ENCODE assay signal across 7 mouse cellular contexts in genomic region chr4:132474631-132475030, GRCm38 (mm10). TPM values are rescaled to one million over a fixed set of nuclear protein-coding genes. Genes with fewer than 3 reads are reported as not detected.
DNase-seq lines count a peak whose midpoint lies in the region; ATAC-seq and TF ChIP-seq lines count a peak whose summit lies in the region.

No protein-coding gene starts in this region.

- no peaks in the 10 kb centered on the region for H3K9me3 ChIP-seq in intestine, postnatal 0 days (ENCODE audit: control insufficient read depth)
- H3K9me3 ChIP-seq in lung, postnatal 0 days (ENCODE audit: low read length), result no peaks in the 10 kb centered on the region

- DNase-seq in urinary bladder, postnatal 14 days (ENCODE audit: low spot score), result peak; percentile 76
- no peak for DNase-seq in urinary bladder, adult 2 months (ENCODE audit: low spot score)
- DNase-seq in lung, postnatal 0 days (ENCODE audit: low spot score), result peak; percentile 84
- no peak for DNase-seq in thymus, postnatal 14 days
- DNase-seq in gastrocnemius, postnatal 10 days, result no peak
- DNase-seq in cerebellum, adult 11-12 months, result no peak

- no peaks in the 10 kb centered on the region for H3K27me3 ChIP-seq in intestine, postnatal 0 days (replicated peaks; ENCODE audit: control insufficient read depth, insufficient read depth, low read length)
- no peaks in the 10 kb centered on the region for H3K27me3 ChIP-seq in lung, postnatal 0 days (replicated peaks; ENCODE audit: insufficient read depth, low read length)

- WGBS in intestine, postnatal 0 days, result 40% methylated on average over 4 of the region's 4 CpGs
- 58% methylated on average over 4 of the region's 4 CpGs for WGBS in lung, postnatal 0 days

- peak overlapping the region; percentile 21 for H3K27ac ChIP-seq in intestine, postnatal 0 days (ENCODE audit: low read depth, low read length)
- peak overlapping the region; percentile 20; the same call in 1 of the 2 replicates for H3K27ac ChIP-seq in lung, postnatal 0 days (ENCODE audit: low read length)

- peak; percentile 68 for ATAC-seq in intestine, postnatal 0 days
- ATAC-seq in lung, postnatal 0 days, result peak; percentile 81

- no peak overlapping the region for H3K9ac ChIP-seq in intestine, postnatal 0 days (ENCODE audit: low read depth, low read length)
- H3K9ac ChIP-seq in lung, postnatal 0 days (replicated peaks; ENCODE audit: low read depth), result no peak overlapping the region

- no peak overlapping the region for H3K4me3 ChIP-seq in intestine, postnatal 0 days (ENCODE audit: low read depth, low read length)
- H3K4me3 ChIP-seq in lung, postnatal 0 days (ENCODE audit: low read depth, low read length), result no peak overlapping the region

- H3K4me1 ChIP-seq in intestine, postnatal 0 days (replicated peaks; ENCODE audit: control insufficient read depth, insufficient read depth, low read length), result no peaks in the 10 kb centered on the region; the same call in 1 of the 2 replicates
- H3K4me1 ChIP-seq in lung, postnatal 0 days (ENCODE audit: insufficient read depth, low read depth, low read length), result no peaks in the 10 kb centered on the region

- no peak overlapping the region for H3K4me2 ChIP-seq in intestine, postnatal 0 days (replicated peaks; ENCODE audit: low read depth)
- H3K4me2 ChIP-seq in lung, postnatal 0 days (replicated peaks; ENCODE audit: low read depth, low read length), result no peak overlapping the region

- H3K36me3 ChIP-seq in intestine, postnatal 0 days (ENCODE audit: control insufficient read depth, insufficient read depth), result no peaks in the 10 kb centered on the region
- H3K36me3 ChIP-seq in lung, postnatal 0 days (ENCODE audit: insufficient read depth, low read length), result no peaks in the 10 kb centered on the region

- TF ChIP-seq EP300 in lung, postnatal 0 days (IDR thresholded peaks at IDR 0.05), result no peak; the same call in 1 of the 2 replicates

- 0 out of 2 replicates have a peak, but pooled peaks have one; percentile 12 for TF ChIP-seq CTCF in intestine, postnatal 0 days (IDR thresholded peaks at IDR 0.05; ENCODE audit: low read depth)
- no peak for TF ChIP-seq CTCF in lung, postnatal 0 days (IDR thresholded peaks at IDR 0.05)

RNA-seq across cellular contexts. Expression of gene Med18, which starts 10.9 kb away (rescaled TPM):
- polyA plus RNA-seq in urinary bladder, adult 2 months (2012; rRNA removed), result 5.6 and 7.5 TPM in 2 replicates
- 8.8 and 9.5 TPM in 2 replicates for polyA plus RNA-seq in intestine, postnatal 0 days (2015; fragmentation: Nextera tagmentation; extraction: Ambion mirVana)
- polyA plus RNA-seq in lung, postnatal 0 days (2015; fragmentation: Nextera tagmentation; extraction: Ambion mirVana), result 10.4 and 11.3 TPM in 2 replicates
- 1 to 10 TPM; 5.1 to 6.5 TPM for total RNA-seq in gastrocnemius, postnatal 10 days (2021)

RNA-seq across cellular contexts. Expression of gene Sesn2, which starts 35.7 kb away (rescaled TPM):
- 9.8 and 10.1 TPM in 2 replicates for polyA plus RNA-seq in urinary bladder, adult 2 months (2012; rRNA removed)
- 17.2 and 18.0 TPM in 2 replicates for polyA plus RNA-seq in intestine, postnatal 0 days (2015; fragmentation: Nextera tagmentation; extraction: Ambion mirVana)
- polyA plus RNA-seq in lung, postnatal 0 days (2015; fragmentation: Nextera tagmentation; extraction: Ambion mirVana), result 11.6 and 16.0 TPM in 2 replicates
- 1 to 10 TPM; 2.2 to 2.6 TPM for total RNA-seq in gastrocnemius, postnatal 10 days (2021)

RNA-seq across cellular contexts. Expression of gene Phactr4, which starts 52.3 kb away (rescaled TPM):
- 9.1 and 14.1 TPM in 2 replicates for polyA plus RNA-seq in urinary bladder, adult 2 months (2012; rRNA removed)
- 16.7 and 17.5 TPM in 2 replicates for polyA plus RNA-seq in intestine, postnatal 0 days (2015; fragmentation: Nextera tagmentation; extraction: Ambion mirVana)
- polyA plus RNA-seq in lung, postnatal 0 days (2015; fragmentation: Nextera tagmentation; extraction: Ambion mirVana), result 13.4 and 15.3 TPM in 2 replicates
- 10 to 100 TPM; 16.3 to 18.4 TPM for total RNA-seq in gastrocnemius, postnatal 10 days (2021)

RNA-seq across cellular contexts. Expression of gene Atpif1, which starts 58.8 kb away (rescaled TPM):
- 367 and 421 TPM in 2 replicates for polyA plus RNA-seq in urinary bladder, adult 2 months (2012; rRNA removed)
- polyA plus RNA-seq in intestine, postnatal 0 days (2015; fragmentation: Nextera tagmentation; extraction: Ambion mirVana), result 1,746 and 1,835 TPM in 2 replicates
- 700 and 732 TPM in 2 replicates for polyA plus RNA-seq in lung, postnatal 0 days (2015; fragmentation: Nextera tagmentation; extraction: Ambion mirVana)
- 100 to 1,000 TPM; 115 to 139 TPM for total RNA-seq in gastrocnemius, postnatal 10 days (2021)

Comparison
In these comparisons a context has a peak if more than half of its experiments do, and no peak if none do; other contexts are left out.
1. DNase-seq: peak in urinary bladder, postnatal 14 days (single experiment) and lung, postnatal 0 days (single experiment); none in urinary bladder, adult 2 months (single experiment), thymus, postnatal 14 days (single experiment), gastrocnemius, postnatal 10 days (single experiment) and cerebellum, adult 11-12 months (single experiment).